Mouse (Mus musculus): ENCODE data around the gene Plau.

Plau gene

DNA sequence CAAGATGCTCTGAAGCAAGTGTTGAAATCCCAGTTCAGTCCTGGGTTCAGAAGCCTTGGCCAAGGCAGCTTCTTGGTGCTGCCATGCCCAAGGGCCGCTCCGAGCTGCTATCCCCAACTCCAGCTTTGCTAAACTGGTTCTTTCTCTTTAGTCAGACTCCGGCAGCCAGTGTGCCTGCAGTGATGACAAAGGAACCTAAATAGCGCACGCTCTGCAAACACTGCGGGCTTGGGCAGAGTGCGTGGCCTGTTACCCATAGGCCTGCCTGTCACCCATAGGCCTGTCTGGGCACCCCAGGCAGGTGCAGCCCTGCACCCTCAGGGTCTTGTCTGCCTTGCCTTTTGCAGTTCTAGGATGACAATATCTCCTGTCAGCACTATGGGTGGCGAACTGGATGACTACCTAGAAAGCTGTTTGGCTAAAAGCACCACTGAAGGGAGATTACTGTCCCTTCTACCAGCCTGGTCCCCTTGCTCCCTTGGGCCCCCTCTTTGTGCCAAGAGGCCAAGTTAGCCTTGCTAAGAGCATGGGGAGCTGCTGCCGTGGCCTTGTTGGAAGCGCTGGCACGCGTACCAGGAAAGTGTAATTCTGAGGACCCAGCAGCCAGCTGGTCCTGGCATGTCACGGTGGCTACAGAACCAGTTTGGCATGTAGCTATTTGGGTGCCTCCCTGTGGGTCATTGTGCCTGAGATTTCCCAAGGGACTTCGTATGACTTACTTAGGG lies 30.2 kb upstream of the Plau start:
- no peak for DNase-seq

DNA sequence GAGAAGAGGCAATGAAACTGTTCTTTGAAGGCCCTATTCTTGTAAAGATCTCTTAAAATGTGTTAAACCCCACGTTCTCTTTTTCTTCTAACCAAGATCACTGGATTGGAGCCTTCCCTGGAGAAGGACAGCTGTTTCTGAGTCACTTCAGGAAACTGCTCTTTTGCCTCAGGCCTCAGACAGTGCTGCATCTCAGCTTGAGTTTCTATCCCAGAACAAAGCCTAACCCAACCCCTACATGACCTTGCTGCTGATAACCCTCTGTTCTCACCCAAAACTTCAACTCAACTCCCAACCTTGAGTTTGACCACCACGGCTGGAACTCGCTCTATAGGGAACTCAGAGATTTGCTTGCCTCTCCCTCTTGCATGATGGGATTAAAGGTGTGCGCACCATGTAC lies 27.1 kb upstream of the Plau start:
- no peak for DNase-seq

DNA sequence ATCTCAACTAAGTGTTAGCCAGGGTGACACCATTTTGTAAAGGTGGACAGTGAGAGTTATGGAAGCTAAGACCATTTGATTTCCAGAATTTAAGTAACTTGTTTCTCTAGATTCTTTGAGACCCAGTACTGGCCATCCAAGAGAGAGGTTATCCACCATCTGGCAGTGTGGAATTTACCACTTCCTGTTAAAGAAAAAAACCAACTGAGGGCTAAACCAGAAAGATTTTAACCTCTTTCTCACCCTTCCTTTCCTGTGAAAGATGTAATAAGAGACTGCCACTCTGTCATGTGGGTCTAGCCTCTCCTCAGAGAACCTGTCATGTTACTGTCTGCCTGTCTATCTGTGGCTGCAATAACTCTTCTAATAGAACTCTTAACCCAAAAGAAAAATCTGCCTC lies 26.6 kb upstream of the Plau start:
- DNase-seq: no peak

DNA sequence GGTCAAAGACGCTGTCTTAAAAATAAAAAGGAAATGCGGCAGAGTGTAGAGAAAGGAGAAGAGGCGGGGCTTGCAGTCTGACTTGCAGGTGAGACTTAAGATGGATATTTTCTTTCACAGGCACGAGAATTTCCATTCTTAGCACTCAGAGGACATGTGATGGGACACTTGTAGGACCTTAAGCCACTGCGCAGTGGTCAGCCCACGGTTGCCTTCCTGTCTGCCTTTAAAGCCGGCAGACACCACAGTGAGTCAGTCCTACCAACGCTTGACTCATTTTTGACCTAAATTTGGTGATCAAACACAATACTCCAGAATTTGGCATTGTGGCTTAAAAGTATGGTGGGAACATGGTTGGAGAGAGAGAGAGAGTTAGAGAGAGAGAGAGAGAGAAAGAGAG lies 25.2 kb upstream of the Plau start:
- no peak for DNase-seq

DNA sequence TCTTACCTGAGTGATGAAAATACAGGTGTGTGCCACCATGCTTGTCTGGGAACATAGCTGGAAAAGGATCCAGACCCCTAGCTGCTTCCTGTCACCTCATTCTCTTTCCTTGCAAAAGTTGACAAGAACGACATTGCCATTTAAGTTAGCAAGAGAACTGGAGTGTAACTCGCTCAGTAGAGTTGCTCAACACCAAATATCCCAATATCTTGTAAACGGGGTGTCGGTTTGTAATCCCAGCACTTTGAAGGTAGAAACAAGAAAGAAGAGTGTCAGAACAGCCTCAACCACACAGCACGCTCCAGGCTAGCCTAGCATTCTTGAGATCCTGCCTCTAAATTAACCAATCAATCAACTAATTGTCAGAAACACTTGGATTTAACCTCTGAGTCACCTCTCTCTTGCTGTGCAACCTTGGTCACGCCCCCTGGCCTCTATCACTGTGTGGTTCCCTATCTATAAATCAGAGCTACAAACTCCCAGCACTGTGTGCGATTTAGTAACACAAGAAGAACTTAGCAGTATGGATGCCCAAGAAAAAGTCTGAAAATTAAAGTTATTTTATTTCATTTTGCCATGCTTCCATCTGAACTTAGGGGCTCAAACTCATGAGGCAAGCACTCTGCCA lies 24.6 kb upstream of the Plau start:
- DNase-seq: no peak

DNA sequence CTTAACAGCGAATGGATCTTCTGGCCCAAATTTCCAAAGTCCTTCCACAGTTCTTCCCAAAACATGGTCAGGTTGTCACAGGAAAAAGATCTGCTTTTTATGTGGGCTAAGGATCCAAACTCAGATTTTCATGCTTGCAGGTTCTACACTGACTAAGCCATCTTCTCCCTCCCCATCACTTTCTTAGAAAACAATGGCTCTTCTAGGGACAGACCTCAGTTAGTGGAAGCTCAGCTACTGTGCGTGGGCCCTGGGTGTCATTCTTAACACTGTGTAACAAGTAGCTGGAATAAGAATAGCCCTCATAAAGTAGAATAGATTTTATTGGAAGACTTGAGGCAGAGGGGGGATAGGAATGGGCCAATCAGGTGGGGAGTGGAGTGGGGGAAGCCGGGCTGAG lies 21.0 kb upstream of the Plau start:
- no peak for DNase-seq

DNA sequence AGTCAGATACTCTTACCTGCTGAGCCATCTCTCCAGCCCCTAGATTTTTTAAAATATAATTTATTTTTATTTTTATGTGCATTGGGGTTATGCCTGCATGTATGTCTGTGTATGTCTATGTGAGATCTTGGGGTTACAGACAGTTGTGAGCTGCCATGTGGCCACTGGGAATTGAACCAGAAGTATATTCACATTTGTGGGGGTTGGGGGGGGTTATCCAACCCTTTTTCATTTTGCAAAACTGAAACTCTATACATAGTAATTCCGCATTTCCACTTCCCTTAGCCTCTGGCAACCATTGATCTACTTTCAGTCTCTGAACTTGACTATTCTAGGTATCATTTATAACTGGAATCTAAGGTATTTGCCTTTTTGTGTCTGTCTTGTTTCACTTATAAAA lies 11.9 kb upstream of the Plau start:
- DNase-seq: no peak

DNA sequence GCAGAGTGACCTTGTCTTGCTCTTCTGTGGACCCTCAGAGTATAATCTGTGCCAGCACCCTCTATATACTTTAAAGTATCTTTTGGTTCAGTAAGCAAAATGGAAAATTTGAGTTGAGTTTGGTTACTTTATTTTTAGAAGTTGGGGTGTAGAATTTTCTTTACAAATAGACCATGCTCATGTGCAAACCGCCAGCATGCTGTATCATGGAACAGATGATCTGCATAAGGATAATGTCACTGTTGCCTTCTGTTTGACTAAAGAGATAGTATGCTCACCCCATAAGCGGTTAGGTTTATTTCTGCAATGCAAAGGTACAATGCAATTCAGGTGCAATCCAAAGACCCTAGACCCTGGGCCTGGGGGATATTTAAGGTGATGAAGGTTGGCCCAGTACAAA lies 10.9 kb upstream of the Plau start:
- DNase-seq: no peak

DNA sequence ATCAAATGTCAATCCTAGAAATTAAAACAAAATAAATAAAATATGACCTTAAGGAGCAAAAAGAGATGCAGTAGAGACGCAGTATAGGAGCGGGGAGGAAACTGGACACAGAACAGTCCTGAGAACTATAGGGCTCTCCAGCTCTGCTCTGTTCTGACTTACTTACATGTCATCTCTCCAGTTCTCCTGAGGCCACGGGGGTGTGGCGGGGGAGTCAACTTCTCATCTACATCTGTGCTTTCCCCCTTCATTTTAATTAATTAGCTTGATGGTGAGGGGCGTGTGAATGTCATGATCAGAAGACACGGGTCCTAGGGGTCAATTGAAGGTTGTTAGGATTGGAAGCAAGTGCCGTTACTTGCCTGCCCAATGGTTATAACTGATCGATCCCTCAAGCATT lies 9.4 kb upstream of the Plau start:
- no peak for DNase-seq

DNA sequence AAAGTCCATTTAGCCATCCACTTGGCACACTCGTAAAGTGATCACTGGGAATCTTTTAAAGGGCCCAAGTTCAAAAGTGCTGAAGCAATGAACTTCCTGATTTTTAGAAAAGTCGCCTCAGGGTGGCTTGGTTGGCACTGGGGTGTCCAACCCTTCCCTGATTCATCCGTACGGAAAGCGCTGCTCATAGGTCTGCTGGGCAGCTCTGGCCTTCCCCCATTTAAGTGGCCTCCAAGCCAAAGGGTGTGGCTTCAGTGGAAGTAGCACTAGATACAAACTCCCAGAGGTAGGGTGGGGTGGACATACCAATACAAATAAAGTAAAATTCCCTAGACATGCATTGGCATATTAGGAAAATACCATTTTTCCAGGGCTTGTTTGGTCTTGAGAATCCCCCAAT lies 9.0 kb upstream of the Plau start:
- no peak for DNase-seq

DNA sequence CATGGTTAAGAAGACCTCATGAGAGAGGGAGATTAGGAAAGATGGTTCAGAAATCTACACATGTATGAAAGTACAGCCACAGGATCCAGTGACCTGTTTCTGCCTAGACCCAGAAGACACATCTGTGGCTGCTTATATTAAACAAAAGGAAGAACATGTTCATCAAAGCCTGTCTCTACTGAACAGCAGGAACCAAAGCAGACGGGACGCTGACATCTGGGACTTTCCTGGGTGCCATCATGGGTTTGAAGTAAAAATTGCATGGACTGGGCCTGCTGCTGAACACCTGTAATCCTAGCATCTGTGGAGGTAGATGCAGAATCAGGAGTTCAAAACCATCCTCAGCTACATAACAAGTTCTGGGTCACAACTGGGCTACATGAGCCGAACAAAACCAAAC lies 7.9 kb upstream of the Plau start:
- DNase-seq: no peak

DNA sequence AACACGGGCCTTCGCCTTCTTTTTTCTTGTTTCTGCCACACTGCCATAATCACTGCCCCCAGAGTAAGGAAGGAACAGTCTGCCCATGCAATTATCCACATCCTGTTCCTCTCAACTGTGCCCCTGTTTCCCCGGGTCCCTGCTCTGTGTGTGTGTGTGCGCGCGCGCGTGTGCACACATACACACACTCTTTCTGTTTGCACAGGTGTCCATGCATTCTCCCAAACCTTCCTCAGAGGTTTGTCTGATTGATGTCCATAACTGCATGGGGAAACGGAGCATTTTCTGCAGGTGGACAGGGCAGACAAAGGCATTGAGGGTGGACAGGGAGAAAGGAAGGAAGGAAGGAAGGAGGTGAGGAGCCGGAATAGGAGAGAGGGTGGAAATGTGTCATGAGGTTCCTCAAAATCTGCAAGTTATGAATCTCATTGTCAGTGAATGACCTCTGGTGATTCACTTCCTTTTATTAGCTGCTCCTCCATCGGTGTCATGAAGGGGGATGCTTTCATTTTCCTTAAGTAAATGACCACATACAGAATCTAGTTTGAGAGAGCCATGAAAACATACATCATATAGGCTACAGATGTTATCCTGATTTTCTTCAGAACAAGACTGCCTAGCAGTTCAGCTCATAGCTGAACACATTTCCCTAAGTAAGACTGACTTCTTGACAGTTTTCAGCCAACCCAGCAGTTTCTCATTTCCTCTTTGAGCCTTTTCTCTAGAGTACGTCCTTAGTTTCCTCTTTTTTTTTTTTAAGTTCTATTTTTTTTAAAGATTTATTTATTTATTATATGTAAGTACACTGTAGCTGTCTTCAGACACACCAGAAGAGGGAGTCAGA lies 6.7 kb upstream of the Plau start:
- DNase-seq: no peak

DNA sequence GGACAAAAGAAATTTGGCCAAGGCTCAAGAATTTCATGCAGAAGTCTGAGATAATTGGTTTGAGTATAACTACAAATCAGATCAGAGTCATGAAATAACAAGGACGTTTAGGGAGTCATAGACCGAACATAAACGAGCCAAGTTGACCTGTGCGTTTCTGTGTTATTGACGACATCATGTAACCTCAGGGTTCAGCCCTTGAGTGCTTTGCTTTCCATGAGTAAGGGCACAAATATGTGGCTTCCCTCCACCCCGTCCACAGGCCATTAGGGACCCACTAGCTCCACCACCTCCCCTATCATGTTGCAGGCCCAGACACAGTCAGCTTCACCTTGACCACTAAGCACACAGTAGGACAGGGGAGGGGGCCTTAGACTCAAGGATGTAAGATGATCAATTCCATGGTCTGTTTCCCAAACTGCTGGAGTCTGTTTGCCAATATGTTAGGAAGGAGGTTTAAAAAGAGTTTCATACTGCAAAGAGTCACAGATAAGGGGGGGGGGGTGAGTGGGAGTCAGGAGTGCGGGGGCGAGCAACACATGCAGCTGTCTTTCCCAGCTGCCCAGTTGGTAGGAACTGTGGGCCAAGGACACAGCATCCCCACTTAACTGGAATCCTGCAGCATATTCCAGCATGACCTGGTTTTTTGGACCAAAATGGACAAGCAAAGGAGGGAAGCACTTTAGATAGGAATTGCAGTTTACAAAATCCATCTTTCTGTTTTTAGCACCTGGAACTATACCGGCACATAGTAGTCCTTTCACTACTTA lies 5.1 kb upstream of the Plau start:
- DNase-seq: no peak

DNA sequence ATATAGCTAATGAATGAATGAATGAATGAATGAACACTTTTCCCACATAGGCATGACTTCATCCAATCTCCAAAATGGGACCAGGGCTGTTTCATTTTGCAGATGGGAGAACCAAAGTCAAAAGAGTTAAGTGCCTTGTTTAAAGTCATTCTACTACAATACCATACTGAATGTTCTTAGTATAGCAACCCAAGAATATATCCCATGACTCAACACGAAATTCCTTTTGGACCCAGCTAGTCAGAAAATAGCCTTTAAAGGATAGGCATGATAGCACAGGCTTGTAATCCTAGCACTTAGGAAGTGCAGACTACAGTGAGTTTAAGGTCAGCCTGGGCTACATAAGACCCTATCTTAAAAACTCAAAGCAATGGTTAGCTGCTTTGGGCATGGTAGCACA lies 4.5 kb upstream of the Plau start:
- no peak for DNase-seq

DNA sequence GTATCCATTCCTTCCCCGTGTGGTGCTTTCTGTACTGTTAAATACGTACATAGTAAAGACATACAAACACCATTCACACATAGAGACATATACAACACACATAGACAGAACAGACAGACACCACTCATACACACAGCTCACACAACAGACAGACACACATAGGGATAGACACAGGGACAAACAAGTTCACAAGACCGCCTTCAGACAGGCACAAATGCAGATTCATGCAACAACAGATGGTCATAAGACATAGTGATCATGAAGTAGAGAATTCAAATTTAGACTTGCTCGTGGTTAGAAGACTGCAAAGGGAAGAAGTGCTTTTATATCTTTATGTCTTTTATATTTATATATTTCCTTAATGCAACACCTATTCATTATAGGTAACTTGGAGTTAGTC lies 2.9 kb upstream of the Plau start:
- no peak for DNase-seq

DNA sequence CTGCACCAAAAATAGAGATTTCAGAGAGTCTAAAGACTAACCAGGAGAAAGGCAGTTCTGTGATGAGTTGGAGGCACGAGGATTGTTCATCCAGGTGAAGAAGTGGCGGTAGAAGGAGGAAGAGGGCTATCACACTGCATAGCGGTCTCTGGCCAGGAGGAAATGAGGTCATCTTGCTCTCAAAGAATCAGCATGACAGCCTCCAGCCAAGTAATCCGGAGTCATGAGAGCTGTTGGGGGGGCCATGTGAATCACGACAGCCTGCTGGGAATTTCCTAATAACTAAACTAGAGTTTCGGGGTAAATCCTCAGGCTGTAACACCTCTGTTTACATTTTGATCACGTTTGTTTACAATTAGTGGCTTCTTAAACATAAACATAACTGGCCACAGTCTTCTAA lies 2.3 kb upstream of the Plau start:
- DNase-seq: no peak

DNA sequence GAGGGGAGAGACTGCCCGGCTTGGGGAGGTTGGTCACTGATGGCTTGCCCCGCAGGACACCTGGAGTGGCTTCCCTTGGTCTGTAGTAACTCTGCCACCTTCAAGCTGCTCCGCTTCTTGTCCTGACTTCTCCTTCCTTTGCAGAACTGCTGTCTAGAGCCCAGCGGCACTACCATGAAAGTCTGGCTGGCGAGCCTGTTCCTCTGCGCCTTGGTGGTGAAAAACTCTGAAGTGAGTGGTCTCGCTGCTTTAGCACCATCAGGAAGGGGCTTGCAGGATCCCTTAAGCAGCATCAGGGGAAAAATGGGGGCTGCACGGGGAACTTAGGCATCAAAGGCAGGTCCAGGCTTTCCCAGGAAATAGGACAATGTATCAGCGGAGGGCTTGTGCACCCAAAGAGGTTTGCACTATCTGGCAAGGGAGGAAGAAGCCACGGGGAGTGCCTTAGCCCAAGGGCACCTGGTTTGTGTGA lies 481 bp downstream of the Plau start:
- DNase-seq: no peak

DNA sequence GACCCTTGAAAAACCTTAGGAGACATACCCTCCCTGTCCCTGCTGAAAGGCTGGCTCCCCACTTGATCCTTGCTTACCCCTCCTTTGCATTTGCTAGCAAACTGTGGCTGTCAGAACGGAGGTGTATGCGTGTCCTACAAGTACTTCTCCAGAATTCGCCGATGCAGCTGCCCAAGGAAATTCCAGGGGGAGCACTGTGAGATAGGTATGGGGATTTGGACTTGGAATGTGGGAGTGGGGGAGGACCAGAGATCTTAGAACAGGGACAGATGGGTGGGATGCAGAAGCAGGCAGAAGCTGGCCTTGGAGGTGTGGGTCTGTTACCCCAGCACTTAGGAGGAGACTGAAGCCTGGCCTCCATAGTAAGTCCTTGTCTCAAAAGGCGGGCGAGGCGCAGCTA lies 1.2 kb downstream of the Plau start:
- no peak for DNase-seq

DNA sequence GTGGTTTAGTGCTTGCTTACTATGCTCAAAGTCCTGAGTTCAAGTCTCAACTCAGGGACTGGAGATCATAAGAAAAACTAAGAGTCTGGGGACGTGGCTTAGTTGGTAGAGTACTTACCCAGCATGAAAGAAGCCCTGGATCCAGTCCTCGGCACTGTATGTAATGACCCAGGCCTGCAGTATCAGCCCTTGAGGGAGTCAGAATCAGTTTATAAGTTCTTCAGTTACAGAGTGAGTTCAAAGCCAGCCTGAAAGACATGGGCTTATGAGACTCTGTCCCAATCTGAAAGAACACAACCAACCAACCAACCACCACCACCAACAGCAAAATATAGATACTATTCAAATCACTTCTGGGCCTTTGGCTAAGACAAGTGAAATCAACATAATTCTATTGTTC lies 5.1 kb downstream of the Plau start:
- no peak for DNase-seq

DNA sequence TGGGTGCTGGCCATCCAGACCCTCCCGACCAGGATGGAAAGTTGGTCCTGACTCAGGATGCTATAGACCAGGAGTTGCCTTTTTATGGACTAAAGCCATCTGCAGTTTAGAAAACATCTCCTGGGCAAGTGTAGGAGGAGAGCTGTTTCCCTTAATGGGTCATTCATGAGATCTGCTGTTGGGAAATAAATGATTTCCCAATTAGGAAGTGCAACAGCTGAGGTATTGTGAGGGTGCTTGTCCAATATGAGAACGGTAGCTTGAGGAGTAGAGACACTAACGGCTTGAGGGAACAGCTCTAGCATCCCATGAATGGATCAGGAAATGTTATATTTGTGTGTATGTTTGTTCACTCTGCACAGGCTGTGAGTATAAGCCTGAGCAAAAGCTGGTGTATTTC lies 6.2 kb downstream of the Plau start:
- no peak for DNase-seq

DNA sequence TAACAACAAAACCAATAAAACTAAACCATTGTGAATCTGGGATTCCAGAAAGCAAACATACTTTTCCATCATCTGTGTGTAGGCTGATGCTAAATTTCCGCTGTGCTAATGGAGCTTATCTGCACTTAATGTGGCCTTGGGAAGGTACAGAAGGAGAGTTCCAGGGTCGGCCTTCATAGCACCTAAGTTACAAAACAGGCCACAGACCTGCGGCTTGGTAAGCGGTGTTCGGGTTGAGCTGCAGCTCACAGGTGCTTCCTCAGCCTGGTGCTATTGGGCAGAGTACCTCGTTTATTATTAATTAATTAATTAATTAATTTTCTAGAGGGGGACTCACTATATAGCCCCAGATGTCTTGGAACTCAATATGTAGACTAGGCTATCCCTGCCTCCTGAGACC lies 7.7 kb downstream of the Plau start:
- DNase-seq: no peak

DNA sequence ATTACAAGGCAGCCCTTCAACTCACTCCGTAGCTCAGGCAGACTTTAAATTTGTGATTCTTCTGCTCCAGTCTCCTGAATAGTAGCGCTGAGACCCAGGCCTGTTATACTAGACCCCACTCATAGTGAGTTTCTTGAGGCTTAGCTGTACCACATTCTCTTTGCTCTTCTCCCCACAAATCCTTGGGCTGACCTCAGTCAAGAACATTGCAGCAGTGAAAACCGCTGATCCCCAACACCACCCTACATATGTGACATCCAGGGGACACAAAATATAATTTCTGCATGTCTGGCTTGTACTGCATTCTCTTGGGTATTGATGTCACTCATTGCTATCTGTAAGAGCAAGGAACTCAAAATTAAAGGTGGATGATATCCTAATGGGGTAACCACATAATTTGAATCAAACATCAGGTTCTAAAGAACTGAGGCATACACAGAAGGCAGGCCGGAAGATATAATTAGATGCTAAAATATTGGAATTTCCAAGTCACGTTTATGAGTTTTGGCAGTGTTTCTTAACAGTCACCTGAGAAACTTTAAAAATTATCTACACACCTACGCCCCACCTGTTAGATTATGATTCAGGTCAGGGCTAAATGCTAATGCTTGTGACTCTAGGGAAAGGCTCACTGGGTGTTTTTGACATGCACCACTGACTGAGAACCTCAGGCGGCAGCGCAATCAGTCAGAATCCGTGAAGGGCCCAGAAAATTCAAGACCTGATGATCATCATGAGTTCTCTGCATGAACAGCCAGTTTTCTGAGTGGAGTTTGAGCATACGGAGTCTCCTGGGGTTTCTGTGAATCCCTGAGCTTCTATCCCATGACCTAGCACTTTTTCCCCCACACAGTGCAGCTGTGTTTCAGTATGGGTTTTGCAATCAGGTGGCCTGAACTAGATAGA lies 8.5 kb downstream of the Plau start:
- DNase-seq: no peak

Data from thymus, postnatal 36 days (tissue).